Mouse (Mus musculus) spleen, postnatal 0 days (tissue): ENCODE measurements around the gene Ncam1. TPM values are rescaled to one million over a fixed set of nuclear protein-coding genes. Genes with fewer than 3 reads are reported as not detected.

Experiments used
- polyA plus RNA-seq: library from polyadenylated mRNA; unstranded; fragments of >200 nt; fragmentation: Nextera tagmentation; extraction: Ambion mirVana; gene quantifications from 2 replicates; pipeline ENCODE4 v1.2.1, GENCODE M21; 2015

Gene Ncam1
- 15.0 and 15.7 TPM in 2 replicates for polyA plus RNA-seq

DNA sequence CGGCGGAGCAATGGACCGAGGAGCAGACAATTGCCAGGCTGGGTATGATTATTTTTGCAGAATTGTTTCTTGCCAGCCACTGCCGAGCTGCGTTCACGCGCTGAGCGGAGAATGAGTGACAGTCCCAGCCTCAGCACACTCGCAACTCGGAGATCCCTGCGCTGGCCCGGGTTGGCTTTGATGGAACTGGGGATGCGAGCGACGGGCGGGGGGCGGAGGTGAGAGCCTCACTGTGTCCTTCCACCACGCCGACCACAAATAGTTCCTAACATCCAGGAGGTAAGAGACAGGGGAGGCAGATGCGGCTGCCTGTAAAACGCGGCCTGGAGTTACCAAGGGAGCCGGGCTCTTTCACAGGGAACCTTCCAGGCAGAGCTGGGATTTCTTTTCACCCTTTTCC lies at the start of gene Ncam1:
Ncam1 (minus strand) TSS at position 120 of the 400 bp plus-strand sequence.

GRCm38 (mm10) chr9:49485892-49486311 lies 312.8 kb downstream of the Ncam1 start, which contains the start of gene Ttc12:
Ttc12 (minus strand) TSS chr9:49486225.

